Mouse (Mus musculus) layer of hippocampus, postnatal 14 days (tissue): ENCODE data around the gene Apoc2. TPM values are rescaled to one million over a fixed set of nuclear protein-coding genes. Genes with fewer than 3 reads are reported as not detected.
"Not testable (repeated sequence)": the region's sequence is repeated elsewhere in the genome, so short reads cannot be mapped to it uniquely, and the experiment has no call there.

ENCODE experiments used
- DNase-seq, 2 experiments: peaks; one replicate each; pipeline ENCODE4 v3.0.0; 2021 to 2022; ENCODE audit warnings: low spot score in 2 of 2, mixed read lengths in 1 of 2
- total RNA-seq, 2 experiments: library from RNA; stranded (reverse); gene quantifications; 2 replicates each; pipeline ENCODE4 v1.2.3; 2021

Gene Apoc2
- total RNA-seq, 2 experiments from 2014 or later = not detected

GRCm38 (mm10) chr7:19699827-19700148 lies 22.0 kb upstream of the Apoc2 start:
- no peak for DNase-seq

GRCm38 (mm10) chr7:19698907-19699826 lies 21.4 kb upstream of the Apoc2 start, which contains the start of gene Apoe:
Gene Apoe, minus strand, starts transcription at chr7:19699188.
- peak; percentile 65 to 81 for DNase-seq

DNA sequence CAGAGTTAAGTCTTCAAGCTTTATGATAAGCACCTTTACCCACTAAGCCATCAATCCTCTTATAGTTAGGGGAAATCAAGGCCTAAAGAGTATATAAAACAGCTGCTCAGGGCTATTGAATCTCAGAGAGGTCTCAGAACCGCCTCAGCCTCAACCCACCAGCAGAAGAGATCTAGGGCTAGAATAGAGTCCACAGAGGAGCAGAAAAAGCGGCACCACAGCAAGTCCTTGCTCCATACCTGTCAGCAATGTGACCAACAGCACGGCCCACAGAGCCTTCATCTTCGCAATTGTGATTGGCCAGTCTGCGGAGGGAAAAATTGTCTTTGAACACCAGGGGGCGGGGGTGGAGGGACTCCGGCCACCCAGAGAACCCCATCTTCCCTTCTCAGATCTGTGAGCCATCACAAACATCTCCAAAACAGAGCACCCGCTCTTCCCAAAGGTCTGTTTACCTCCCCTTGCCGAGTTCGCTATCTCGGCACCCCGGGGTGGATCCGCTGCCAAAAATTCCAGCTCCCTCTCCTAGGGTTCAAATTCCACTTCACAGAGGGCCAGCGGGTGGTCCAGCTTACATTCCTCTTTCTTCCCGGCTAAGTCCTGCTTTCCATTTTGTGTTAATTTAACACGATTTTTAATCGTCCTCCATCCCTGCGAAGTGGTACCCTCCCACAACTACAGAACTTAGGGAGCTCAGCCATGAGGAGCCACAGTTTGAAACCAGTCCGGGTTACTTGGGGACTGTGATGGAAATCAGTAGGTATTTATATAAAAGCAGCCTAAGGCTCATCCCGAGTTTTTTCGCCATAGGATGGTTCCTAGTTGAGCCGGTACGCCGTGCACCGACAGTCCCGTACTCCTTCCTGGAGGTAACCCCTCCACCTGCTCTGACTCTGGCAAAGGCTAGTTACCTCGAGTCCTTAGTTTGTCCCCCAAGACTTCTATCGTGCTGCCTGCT lies 20.5 kb upstream of the Apoc2 start:
- no peak for DNase-seq

DNA sequence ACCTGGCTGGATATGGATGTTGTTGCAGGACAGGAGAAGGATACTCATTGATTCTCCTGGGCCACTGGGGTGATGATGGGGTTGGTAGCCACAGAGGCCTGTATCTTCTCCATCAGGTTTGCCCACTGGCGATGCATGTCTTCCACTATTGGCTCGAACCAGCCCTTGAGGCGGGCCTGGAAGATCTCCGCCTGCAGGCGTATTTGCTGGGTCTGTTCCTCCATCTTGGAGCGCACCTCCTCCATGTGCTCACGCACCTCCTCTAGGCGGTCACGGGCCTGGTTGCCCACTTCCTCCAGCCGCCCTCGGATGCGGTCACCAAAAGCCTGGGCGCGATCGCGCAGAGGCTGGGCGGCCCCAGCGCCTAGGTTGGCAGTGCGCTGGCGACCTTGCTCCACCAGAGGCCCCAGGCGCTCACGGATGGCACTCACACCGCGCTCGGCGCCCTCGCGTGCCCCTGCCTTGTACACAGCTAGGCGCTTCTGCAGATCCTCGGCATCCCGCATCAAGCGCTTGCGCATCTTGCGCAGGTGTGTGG lies 18.7 kb upstream of the Apoc2 start:
- DNase-seq = no peak

DNA sequence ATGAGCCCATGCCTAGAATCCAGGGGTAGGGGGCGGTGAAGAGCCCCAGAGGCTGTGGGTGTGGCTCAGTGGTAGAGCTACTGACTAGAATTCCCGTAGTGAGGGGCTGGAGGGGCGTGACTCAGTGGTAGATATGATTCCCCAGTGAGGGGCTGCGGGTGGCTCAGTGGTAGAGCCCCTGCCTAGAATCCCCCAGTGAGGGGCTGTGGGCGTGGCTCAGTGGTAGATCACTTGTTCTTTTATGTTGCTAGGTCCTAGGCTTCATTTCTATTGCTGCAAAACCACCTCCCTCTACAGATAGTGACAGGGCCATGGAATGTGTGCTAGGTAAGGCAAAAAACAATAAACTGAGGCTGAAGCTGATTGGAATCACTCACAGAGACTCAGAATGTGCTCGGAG lies 18.1 kb upstream of the Apoc2 start:
- no peak for DNase-seq

DNA sequence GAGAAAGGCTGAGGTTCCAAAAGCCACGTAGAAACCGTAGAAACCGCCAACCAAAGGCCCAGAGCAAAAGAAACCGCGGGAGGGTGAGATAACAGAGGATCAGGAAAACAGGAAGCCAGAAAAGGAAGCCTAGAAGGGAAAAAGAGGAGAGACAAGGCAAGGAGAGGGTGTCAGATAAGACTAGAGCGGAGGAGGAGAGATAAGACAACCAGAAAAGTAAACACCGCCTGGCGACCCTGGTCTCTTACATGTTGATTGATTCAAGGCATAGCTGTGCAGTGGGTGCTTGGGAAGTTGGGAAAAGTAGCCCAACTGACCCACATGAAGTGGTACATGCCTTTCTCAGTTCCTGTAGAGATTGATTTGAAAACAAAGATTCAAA lies 17.5 kb upstream of the Apoc2 start:
- DNase-seq = no peak

GRCm38 (mm10) chr7:19694336-19695212 lies 16.8 kb upstream of the Apoc2 start:
- DNase-seq = no peak

DNA sequence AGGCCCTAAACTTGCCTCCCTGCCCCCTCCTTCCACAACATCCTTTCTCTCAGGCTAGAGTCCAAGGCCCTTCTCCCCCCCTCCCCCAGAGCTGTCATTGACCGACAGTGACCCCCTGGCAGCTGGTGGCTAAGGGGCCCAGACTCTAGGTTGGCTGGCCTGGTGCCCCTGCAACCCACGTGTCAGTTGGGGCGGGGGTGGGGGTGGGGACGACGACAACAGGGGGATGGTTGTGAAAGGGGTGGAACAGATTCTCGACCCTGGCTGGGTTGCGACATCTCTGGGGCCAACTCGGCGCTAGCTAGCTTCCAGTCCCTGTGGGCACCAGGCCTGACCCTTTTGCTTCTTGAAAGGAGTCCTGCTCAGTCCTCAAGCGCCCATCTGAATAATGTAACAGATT lies 15.7 kb upstream of the Apoc2 start:
- DNase-seq = peak in 1 of 2 experiments; percentile 81

DNA sequence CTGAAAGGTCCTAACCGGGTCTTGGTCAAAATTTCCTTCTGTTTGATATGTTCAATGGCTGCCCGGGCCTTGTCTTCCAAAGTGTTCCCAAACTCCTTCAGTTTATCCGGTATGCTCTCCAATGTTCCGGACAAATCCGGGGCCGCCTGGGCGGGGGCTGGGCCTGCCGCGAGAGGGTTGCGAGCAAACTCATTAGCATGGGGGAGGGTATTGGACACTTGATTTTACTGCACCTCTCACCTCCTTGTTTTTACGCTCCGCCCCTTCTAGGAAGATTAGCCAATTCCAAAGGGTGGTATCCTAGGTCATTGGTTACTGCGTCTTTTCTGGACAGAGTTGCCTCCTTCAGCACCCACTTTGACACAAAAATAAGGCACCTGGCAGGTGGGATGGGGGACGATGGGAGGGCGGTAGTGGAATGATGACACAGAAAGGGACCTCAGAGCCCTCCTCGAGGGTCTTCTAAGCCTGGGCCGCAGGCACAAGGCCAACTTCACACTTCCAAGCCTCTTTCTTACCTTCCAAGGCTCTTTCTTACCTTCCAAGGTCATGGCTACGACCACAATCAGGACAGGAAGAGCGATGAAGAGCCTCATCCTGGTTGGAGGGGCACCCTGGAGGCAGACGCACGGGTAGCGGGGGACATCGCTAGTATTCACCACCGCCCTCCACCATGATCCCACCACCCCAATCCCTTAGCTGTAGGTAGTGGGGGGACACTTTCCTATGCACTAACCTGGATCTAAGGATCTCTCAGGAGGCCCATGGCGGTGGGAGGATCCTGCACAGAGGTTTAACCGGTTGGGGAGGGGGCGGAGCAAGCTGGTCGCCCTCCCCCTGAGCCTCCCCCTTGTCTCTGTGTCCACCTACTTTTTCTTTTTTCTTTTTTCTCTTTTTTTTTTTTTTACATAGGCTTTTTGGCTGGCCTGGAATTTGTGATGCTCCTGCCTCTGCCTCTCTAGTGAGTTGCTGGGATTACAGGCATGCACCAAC lies 14.4 kb upstream of the Apoc2 start, which contains the start of gene Apoc1:
Apoc1 (minus strand) TSS at position 788 of the 993 bp plus-strand sequence.
- no peak for DNase-seq

GRCm38 (mm10) chr7:19691434-19691833 lies 13.7 kb upstream of the Apoc2 start:
- DNase-seq = no peak

DNA sequence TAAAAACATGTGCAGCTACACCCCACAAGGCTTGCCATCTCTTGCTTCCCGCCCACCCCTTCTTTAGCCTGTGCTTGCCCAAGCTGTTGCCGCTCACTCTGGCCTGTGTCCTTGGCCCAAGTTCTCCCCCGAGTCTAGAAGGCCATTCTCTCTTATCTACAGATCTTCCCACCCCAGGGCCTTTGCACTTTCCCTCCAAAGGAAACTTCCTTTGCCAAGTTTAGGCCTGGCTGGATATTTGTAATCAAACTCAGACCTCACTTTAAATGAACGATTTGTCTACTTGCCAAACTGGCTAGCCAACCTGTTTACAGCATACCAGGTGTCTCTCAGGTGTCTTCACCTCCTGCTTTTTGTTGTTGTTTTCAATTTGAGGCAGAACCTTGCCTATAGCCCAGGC lies 13.1 kb upstream of the Apoc2 start:
- DNase-seq = no peak

GRCm38 (mm10) chr7:19688611-19689010 lies 10.9 kb upstream of the Apoc2 start:
- no peak for DNase-seq

DNA sequence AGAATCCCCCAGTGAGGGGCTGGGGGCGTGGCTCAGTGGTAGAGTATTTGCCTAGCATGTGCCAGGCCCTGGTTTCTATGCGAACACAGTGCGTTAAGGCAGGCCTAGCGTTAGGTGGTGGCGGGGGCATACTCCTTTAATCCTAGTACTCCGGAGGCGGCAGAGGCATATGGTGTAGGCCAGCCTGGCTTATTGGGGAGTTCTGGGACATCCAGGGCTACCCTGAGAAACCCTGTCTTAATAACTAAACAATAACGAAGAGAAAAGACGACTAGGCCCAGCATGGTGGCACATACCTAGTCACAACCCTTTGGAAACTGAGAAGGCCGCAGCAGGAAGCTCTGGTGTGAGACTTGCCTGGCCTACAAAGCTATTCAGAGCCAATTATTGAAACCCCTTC lies 10.4 kb upstream of the Apoc2 start:
- no peak for DNase-seq

- not testable (repeated sequence) for DNase-seq
Observed at GRCm38 (mm10) chr7:19686927-19687583, 9.3 kb upstream of the Apoc2 start.

DNA sequence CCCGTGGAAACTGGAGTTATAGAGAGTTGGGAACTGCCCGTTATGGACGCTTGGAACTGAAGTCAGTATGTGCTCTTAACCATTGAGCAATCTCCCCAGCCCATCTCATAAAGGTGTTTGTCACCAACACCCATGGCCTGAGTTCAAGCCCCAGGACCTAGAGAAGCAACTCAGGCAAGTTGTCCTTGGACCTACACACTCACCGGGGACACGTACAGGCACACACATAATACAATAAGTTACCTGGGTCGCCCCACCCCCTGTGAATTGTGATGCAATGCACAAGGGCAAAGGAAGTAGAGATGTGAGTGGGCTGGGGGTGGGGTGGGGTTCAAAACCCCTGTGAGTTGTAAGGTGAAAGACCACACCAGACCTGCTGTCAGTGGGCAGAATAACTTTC lies 8.8 kb upstream of the Apoc2 start:
- no peak for DNase-seq

DNA sequence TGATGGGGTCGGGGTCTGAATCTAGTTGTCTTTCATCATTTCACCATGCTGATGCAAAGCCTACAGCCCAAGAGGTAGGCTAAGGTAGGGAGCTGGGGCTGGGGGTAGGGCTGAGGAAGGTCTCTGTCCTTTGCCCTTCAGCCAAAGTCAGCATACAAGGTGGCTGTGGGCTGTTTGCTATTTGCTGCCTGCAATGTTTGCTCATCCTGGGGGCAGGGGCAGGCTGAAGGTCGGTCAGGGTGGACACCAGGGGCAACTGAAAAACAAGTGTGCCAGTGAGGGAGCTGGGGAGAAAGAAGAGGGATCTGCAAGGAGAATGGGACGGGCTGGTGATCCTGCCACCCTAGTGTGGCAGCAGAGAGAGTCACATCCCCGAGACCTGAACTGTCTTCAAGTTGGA lies 7.6 kb upstream of the Apoc2 start:
- DNase-seq = no peak

DNA sequence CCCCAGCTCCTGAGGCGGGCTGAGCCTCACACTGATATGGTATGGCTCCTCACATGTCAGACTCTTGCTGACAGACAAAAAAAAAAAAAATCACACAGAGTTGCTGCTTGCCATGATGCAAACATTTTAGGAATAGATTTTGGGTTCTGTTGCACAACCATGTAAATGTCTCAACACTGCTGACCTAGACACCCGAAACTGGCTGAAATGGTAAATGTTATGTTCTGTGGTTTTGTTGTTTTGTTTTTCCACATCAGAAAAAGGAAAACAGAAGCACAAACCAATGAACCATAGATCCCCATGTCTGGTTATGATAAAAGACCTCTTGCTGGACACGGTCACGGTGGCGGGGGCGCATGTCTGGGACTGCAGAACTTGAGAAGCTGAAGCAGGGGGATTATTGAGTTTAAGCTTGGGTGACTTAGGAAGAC lies 6.0 kb upstream of the Apoc2 start:
- DNase-seq = no peak

GRCm38 (mm10) chr7:19682979-19683378 lies 5.2 kb upstream of the Apoc2 start:
- no peak for DNase-seq

GRCm38 (mm10) chr7:19681202-19681694 lies 3.5 kb upstream of the Apoc2 start, which contains the start of the genes Gm44805 and Apoc4:
Gene Gm44805, minus strand, starts transcription at chr7:19681423.
Gene Apoc4, minus strand, starts transcription at chr7:19681479.
- DNase-seq = no peak
